Comparison of ENCODE assay signal across 8 mouse cellular contexts in genomic region chr11:60538371-60539281, GRCm38 (mm10). TPM values are rescaled to one million over a fixed set of nuclear protein-coding genes. Genes with fewer than 3 reads are reported as not detected.
DNase-seq lines count a peak whose midpoint lies in the region; ATAC-seq lines count a peak whose summit lies in the region.

No protein-coding gene starts in this region.

- peak; percentile 16; the same call in 1 of the 2 replicates for ATAC-seq in midbrain, embryonic 15.5 days (replicated peaks)

- H3K4me3 ChIP-seq in midbrain, embryonic 15.5 days: peak overlapping the region; percentile 84

- peak overlapping the region; percentile 95 for H3K4me2 ChIP-seq in midbrain, embryonic 15.5 days

- no peaks in the 10 kb centered on the region for H3K9me3 ChIP-seq in midbrain, embryonic 15.5 days

- no peaks in the 10 kb centered on the region for H3K27me3 ChIP-seq in midbrain, embryonic 15.5 days (replicated peaks)

- intact Hi-C loops in gastrocnemius, postnatal 14 days (cut with DNase I; ENCODE audit: low total_unique reads): no loop called here

- H3K36me3 ChIP-seq in midbrain, embryonic 15.5 days (replicated peaks): no peaks in the 10 kb centered on the region

- peak; percentile 16 to 28 for DNase-seq in left cerebral cortex, adult 18-20 months (ENCODE audit: low spot score in 2 of 2)
- DNase-seq in left cerebral cortex, adult 11 months (ENCODE audit: low spot score): no peak
- peak; percentile 37 to 50 for DNase-seq in cerebellum, postnatal 14 days
- peak; percentile 30 for DNase-seq in gastrocnemius, postnatal 14 days
- DNase-seq in kidney, adult 11 months: peak; percentile 58
- peak; percentile 67 for DNase-seq in liver
- DNase-seq in spleen, postnatal 4 days (ENCODE audit: low spot score in 2 of 2): peak; percentile 51 to 79

- peak overlapping the region; percentile 96 for H3K27ac ChIP-seq in midbrain, embryonic 15.5 days

- peak overlapping the region; percentile 78 for H3K9ac ChIP-seq in midbrain, embryonic 15.5 days

- under 1% methylated on average over 93 of the region's 93 CpGs for WGBS in midbrain, embryonic 15.5 days

- H3K4me1 ChIP-seq in midbrain, embryonic 15.5 days: peaks cover 53% of the 10 kb centered on the region

RNA-seq across cellular contexts. Expression of gene Alkbh5, which starts 2.4 kb away (rescaled TPM):
- total RNA-seq in left cerebral cortex, adult 18-20 months (2021): 10 to 100 TPM; 61.0 to 62.5 TPM
- total RNA-seq in gastrocnemius, postnatal 14 days (2021): 10 to 100 TPM; 72.1 TPM
- polyA plus RNA-seq in midbrain, embryonic 15.5 days (2015; fragmentation: Nextera tagmentation; extraction: Ambion mirVana): 22.9 and 23.1 TPM in 2 replicates
